Mouse (Mus musculus) cerebellum, adult 11 months (tissue): ENCODE data around the gene Pik3r1.

Experiments used
- DNase-seq: peaks from one replicate; pipeline ENCODE4 v3.0.0; 2022

The Pik3r1 gene

DNA sequence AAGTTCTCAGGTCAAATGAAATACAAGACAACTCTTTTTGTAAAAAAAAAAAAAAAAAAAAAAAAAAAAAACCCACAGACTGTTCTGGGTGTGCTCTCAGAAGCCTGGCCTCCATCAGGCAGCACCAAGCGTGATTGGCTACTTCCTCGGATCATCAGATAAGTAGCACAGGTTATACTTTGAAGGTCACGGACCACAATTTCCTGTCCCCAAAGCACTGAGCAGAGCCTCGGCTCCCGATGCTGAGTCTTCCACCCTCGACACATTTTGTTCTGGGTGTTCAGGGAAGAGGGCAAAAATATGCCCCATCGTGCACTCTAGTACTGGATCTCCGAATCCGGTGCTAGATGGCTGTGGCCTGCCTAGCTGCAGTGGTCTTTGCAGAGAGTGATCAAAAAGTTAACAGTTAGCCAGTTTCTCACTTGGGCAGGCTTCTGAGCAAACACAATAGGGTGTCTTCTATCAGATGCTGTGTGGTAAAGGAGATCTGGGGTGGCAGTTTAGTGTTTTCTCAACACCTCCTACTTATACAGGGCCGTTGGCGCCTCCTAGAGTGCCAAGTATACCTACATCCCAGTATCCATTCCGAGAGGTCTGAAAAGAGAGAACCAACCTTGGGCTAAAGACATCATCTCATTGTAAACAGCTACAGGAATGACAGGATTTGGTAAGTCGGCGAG is 65.8 kb downstream of the Pik3r1 start:
- DNase-seq = no peak

DNA sequence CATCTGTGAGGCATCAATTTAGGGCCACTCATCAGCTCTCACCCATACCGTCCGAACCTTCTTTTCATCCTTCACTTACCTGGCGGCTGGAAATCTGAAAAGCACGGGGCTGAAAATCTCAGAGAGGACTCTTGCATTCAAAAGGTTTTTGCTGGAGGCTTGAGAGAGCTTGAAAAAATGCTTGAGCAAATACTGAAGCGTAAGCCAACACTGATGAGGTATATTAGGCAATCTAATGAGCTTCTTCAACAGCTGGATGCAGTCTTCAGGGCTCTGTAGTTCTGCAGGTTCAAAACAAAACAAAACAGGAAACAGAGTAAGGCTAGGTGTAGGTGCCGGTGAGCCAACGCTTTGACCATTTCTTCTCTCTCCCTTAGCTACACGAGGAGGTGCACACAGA is 66.4 kb downstream of the Pik3r1 start:
- DNase-seq = no peak

DNA sequence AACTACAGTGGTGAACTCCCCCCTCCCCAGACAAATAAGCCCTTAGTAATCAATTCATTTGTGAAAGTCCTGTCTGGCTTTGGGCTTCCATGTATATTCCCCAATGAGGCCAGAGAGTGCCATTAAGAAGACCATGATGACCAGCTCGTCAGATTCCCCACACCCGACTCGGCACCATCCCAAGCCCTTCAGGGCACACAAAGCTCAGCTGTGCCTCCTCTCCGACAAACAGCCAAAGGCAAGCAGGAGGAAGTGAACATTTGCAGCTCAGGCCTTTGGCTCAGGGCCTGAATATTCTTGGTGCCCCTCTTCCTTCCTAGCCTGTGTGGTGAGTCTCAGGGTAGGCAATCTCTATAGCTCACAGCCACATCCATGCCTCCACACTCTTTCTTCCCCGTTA is 68.3 kb downstream of the Pik3r1 start:
- no peak for DNase-seq

DNA sequence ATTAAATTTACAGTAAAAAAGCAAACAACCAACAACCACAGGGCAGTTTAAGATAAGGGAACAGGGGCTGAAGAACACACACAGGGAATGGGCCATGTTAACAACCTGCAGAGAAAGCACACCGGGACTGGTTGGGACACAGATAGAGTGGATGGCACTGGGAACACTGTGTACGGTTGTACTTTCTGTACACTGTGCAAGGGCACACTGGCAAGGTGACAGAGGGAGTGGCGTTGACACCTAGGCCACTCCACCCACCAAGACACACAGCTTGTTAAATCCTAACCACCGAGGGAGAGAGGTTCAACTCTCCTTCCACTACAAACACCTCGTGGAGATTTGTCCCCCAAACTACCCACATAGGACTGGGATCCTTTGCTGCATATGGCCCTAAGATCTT is 70.1 kb downstream of the Pik3r1 start:
- no peak for DNase-seq

DNA sequence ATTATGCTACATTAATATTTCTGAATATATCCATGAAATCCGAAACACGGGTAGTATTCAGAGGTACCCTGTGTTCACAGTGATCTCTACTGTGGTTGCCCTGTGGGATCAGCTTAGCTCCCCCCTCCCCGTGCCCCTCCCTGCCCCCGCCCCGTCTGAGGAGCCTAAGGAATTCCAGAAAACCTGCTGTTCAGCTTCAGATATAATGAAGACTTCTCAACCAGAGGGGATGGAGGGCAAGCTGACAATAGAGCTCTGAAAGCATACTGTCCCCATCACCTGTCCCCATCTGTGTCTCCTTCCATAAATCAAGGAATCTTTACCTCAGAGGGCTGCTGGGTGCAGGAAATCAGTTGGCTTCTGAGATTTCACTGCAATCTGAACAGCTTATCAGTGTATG is 70.6 kb downstream of the Pik3r1 start:
- DNase-seq = no peak

DNA sequence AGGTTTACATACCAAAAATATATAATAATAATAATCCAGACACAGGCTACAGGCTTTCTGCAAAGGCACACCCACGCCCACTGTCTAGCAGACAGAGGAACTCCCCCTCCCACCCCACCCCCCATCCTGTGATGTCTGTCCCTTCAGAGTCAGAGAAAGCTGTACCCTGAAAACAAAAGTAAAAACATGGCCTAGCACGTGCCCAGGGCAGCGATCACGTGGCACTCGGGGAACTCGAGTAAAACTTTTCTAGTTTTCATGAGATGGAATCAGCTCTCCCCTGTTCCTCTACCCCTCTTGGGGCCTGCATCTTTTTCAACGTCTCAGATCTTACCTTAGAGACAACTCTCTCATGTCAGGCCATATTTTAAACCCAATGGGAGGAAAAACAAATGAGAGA is 71.2 kb downstream of the Pik3r1 start:
- no peak for DNase-seq

DNA sequence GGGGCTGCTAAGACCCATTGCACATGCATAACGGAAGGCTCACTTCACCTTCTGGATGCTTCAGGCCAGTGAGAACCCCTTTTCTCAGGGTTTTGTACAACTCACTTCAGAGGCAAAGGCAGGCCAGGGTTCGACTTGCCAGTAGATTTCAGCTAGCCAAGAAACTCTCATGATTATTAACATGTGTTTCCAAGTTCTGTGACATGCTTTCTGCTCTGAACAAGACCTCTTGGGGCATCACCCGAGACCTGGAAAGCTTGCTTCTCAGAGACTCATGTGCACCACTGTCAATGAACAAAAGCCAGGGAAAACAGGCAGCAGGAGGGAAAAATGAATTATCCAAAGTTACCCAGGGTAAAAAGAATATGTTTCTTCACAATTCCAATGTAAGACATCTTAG is 71.7 kb downstream of the Pik3r1 start:
- no peak for DNase-seq

DNA sequence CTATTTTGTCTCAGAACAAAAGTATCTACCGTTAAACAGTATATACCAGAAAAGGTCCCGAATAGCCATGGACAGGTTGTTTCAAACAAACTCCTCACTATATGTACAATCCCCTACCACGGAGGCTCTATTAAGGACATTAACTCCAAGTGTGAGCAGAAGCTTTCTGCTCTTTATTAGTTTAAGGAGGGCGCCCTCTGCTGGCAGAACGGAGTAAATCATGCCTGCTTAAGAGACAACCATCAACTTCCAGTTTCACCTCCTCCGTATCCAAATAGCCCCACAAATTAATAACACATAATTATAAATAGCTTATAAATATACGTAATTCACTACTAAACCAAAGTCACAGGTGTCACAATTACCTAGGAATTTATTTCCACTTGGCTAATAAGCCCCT is 72.1 kb downstream of the Pik3r1 start:
- peak; percentile 86 for DNase-seq

DNA sequence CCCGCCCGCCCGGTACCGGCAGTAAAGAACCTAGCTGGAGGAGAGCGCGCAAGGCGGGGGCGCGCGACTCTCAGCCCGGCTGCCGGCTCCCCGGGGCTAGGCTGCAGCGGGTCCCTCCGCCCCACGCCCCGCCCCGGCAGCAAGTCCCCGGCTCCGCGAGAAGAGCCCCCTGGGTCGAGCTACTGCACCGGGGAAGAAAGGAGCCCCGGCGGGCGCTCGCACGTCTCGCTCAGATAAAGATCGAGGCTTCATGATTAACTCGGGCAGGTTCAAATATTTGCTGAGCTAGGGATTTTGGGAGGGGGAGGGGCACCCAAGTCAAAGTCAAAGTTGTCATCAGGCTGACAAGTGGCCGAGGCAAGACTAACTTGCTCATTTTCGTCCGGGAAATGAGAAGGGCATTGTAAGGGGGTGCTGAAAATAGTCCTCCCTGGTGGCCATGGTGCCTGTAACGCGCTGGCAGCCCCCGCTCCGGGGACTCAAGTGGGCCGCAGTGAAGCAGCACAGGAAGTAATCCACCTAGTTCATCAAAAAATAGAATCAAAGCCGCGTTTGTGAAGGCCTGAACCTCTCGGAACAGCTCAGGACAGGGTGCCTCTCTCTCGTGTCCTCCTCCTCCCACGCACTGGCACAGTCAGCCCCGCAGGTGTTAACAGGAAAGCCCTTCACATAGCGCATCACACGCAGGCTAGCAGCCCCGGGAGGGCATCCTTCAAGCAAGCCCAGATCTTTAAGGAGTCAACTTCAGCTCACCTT is 73.3 kb downstream of the Pik3r1 start:
- DNase-seq = peak; percentile 61

DNA sequence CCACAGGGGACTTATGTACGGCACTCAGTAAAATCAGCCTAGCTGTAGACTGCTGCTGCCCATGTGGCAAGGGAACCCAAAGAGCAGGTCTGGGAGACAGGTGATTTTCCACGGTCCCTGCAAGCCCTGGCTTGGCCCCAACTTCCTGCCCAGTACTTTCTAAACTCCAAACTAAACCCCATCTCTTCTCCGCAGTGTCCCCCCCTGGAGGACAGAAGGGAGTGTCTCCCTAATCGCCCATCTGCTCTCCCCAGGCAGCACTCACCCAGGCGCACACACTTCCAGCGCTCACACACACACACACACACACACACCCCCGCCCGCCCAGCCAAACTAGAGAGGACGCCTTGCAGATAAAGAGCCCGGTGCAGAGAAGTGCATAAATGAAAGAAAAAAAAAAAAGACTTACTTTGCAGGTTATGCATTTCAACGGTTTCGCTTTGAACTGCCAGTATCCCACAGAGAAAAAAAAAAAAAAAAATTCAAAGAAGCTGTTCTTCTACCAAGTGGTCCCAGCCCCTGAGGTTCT is 74.0 kb downstream of the Pik3r1 start:
- peak; percentile 76 for DNase-seq

DNA sequence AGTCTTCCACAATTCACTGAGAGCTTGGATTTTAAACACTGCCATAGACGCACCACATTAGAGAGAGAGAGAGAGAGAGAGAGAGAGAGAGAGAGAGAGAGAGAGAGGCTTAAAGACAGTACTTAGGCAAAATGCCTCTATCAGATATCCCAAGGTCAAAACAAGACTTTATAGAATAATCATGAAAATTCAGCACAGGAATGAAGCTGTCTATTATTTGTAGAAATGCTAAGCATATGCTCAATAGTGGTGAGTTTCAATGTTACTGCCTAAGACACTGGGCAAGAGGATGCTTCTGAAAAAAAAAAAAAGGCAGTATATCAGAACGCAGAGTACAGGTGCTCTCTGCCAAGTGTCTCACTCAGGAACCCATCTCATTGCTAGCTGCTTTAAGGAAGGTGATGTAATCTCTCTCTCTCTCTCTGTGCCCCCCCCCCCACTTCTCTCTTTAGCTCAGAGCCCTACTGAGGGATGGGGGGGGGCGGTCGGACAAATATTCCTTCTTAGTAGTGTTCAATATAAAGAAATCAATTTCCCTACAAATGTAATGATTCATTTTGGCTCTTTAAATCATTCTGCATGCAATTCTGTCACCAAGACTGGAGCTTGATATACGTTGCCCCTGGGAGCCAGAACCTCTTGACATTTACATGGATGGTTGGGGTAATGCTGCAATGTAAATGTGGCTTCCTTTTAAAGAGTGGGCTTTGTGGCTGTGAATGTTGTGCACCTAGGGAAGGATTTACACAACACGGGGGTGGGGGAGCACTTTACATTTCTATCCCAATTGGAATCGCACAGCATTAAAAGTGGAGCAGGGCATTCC is 74.9 kb downstream of the Pik3r1 start:
- peak; percentile 43 for DNase-seq

DNA sequence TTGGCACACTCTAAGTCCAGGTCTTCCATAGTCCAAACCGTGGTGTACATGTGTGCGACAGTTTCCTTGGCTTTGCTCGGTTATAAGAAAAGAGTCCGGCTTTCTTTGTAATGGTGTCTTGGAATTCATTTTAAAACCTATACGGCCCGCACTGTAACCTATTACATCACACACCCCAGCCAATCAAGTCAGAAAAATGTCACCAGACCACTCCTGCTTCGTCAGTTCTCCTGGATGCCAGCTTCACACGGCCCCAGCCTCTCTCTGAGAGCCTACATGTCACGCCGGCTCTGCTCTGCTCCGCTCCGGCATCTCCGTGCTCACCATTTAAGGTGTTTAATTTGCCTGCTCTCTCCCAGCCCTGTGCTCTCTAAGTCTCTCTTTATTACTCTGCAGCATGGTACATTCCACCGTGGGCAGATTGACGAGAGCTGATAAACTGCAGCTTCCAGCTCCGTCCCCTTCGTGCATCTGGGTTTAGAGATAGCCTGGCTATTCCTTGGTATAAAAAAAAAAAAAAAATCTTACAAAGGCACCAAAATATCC is 75.7 kb downstream of the Pik3r1 start:
- peak; percentile 80 for DNase-seq

DNA sequence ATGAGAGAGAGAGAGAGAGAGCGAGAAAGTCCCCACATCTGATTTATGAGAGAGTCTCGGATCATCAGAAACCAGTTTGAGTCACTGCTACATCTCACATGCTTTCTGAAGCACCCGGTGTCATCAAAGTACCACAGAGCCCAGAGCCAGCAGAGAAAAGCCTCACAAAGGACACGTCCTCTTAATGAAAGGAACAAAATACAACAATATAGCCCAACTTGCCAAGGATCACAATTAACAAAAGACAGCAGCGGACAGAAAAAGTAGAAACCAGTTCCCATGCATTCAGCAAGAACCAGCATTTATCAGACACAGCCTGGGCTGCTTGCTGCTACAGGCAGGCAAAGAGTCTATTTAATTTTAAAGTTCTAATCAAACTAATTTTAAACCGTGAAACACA is 76.3 kb downstream of the Pik3r1 start:
- DNase-seq = peak; percentile 32

DNA sequence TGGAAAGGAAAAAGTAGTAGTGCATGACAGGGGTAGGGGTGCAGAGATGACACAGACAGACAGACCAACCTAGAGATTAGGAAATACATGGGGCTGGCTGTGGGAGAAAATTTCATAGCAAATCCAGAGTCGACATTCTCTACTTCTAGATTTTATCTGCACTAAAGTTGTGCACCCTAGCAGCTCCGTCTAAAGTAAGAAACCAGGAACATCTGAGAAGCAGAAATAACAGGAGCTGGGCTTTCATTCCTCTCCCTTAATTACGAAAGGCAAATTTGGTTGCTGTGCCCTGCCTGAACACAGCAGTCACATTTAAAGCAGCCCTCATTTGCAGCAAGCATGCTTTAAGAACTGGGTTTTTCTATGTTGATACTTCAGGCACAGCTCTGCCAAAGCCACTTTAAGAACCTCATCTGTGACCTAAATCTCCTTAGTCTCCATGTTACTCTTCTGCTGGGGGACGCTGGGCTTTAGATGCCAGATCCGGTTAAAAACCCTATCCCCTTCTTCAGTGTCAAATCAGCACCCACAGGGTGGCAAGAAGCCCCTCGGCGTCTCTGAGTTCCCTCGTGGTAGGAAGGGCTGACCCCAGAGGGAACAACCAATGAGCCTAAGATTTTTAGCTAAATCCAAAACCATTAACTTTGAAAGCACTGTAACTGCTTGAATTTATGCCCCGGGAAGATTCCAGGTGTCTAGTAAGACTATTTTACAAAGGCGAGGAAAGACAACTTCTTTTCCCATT is 76.9 kb downstream of the Pik3r1 start:
- DNase-seq = peak; percentile 17

DNA sequence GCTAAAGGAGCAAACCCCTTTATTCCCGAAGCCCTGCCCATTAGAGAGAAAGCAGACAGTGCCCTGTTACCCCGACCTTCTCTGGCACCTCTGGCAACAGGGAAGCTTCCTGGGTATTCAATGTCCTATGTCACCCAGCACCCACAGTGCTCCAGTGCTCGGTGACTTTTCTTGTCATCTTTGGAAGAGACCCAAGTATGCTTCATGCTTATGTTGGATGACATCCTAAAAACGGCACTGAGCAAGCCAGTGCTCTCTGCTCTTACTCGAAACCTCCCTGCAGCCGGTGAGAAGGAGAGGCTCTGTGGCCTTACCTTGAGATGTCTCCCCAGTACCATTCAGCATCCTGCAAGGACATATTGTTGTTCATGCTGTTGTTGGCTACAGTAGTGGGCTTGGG is 77.8 kb downstream of the Pik3r1 start:
- peak; percentile 19 for DNase-seq

DNA sequence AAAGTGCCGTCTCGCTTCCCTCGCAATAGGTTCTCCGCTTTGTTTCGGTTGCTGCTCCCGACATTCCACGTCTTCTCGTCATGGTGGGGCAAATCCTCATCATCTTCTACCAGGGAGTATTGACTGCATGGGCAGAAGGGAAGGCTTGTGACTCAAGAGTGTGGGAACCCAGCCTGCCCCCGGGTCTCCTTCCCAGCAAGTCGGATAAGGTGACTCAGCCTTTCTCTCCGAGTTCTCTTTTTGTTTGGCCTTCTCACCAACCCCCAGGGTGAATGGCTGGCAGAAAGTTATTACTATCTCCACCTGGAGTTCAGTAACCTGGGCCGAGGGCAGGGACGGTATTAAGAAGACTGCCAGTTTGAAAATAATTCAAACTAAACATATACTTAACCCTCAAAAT is 81.8 kb downstream of the Pik3r1 start:
- DNase-seq = no peak

DNA sequence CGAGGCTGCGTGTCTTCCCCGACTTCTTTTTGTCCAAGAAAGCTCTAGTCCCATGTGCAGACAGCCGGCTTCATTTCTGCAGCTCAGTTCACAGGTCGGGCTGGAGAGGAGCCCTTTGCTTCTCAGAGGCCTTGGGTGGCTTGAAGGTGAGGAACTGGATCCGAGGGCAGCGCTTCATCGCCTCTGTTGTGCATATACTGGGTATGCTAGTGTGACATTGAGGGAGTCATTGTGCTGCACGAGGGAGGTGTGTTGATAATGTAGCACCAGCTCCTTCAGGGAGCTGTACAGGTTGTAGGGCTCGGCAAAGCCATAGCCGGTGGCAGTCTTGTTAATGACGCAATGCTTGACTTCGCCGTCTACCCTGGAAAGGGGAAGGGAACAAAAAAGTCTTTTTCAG is 83.3 kb downstream of the Pik3r1 start:
- no peak for DNase-seq

DNA sequence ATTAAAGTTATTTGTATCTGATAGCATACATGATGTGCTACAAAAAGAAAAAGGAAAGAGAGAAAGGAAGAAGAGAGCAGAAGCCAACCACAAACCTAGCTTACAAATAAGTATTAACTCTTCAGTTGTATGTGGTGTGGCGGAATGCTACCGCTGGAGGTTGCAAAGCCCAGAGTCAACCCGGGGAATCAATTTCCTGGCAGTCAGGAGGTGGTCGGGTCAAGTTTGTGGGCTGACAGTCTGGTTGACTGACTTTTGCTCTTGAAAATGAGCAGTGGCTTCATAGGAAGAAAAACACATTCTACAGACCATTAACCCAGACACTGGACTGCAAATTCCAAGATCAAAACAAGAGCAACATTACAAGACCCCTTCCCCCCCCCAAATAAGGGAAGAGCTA is 85.6 kb downstream of the Pik3r1 start:
- DNase-seq = no peak

DNA sequence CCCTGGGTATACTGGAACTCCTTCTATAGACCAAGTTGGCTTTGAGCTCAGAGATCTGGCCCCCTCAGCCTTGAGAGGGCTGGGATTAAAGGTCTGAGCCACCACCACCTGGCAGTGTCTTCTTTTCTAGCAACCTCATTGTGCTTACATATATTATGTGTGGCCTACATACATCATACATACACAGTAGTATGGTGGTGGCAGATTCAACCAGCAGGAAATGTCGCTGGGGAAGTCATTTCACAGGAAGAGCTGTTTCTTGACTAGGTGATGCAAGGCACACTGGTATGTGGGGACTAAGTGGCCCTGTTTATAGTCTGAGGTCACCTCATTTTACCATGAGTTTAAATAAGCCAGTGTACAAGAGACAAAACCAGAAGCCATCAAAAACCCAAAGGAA is 87.9 kb downstream of the Pik3r1 start:
- no peak for DNase-seq

DNA sequence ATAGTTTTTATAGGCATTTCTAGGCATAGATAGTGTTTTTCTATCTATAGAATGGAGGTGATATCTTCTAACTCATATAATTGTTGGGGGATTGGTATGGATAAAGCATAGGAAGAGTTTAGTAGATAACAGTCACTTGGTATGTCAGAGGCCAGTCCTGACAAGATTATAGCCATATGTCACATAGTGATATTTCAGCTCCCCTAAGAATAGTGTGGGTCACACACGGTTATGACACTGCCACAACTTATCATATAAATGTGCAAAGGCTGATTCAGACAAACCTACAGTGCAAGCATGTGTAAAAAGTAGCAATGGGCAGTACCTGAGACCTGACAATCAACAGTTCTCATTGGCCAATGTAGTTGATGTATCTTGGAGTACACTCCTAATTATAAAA is 89.0 kb downstream of the Pik3r1 start:
- no peak for DNase-seq

DNA sequence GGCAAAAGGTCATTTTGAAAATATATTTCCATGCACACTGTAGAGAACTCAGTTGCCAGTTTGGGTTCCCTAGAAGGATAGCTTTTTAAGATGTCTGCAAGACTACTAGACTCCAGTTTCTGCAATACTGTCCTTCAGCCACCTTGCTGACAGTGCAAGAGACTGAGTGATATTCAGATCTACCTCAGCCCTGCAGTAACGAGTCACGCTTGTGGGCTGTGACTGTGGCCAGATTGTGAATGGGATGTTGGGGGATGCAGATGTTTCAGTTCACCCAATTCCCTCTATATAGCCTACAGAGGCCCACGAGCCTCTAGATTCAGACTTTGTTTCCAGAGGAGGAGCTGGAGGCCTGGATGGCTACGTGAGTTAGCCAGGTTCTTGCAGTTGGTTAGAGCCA is 90.0 kb downstream of the Pik3r1 start:
- no peak for DNase-seq

DNA sequence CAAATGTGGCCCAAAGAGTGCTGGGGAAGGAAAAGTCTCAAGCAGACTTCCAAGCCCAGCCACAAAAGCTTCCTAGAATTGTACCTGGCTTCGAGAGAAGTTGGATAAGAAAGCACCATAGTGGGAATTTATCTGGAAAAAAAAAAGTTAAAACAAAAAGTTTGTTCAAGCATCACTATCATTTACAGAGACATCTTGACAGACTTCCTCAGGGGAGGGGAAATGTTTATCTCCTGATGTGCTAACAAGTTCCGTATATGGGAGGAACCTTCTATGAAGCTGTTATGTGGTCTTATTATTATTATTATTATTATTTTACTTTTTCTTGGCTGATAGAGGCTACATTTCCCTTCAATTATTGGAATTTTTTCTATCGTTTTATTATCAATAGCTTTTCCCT is 94.1 kb downstream of the Pik3r1 start:
- no peak for DNase-seq

DNA sequence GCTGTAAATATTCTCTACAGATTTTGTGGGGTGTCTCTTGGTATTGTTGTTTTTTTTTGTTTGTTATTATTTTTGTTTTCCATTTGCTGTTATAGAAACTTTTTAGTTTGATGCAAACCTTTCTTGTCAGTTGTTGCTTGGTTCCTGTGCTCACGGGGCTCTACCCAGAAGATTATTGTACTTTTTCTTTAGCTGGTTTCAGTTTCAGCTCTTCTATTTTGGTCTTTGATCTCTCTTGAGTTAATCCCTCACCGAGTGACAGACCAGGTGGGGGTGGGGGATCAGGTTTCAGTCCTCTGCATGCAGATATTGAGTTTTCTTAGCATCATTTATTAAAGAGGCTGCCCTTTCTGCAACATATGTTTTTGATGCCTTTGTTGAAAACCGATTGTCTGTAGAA is 99.2 kb downstream of the Pik3r1 start:
- no peak for DNase-seq
